Mouse (Mus musculus) embryonic fibroblast, embryonic 13.5 days (primary cell): ENCODE measurements around the gene Tmem184b.

Experiments used
- CTCF ChIP-seq: IDR thresholded peaks from 2 replicates; pipeline ENCODE4 v1.5.1; 2011; ENCODE audit warnings: mild to moderate bottlenecking, control low read depth, low read length, moderate library complexity, borderline replicate concordance; ENCODE audit not compliant: insufficient read depth
- POLR2A ChIP-seq: IDR thresholded peaks from 2 replicates; pipeline ENCODE4 v1.6.1; 2011; ENCODE audit warnings: low read depth, mild to moderate bottlenecking, control low read depth, low read length, moderate library complexity

GRCm38 (mm10) chr15:79438209-79438810 is 34.9 kb upstream of the Tmem184b start:
- no peak for TF ChIP-seq POLR2A
- TF ChIP-seq CTCF: no peak
